Mouse (Mus musculus) skeletal muscle tissue, adult 2 months (tissue): ENCODE measurements around the gene Slc22a2.
"Not testable (repeated sequence)": the region's sequence is repeated elsewhere in the genome, so short reads cannot be mapped to it uniquely, and the experiment has no call there.

Source experiments
- DNase-seq: peaks from one replicate; pipeline ENCODE4 v3.0.0-alpha.2; 2012; ENCODE audit warnings: low read depth, low spot score

Gene Slc22a2

GRCm38 (mm10) chr17:12583991-12584390, at the start of gene Slc22a2:
Gene Slc22a2 (plus strand): TSS chr17:12584132.
- DNase-seq, result no peak

DNA sequence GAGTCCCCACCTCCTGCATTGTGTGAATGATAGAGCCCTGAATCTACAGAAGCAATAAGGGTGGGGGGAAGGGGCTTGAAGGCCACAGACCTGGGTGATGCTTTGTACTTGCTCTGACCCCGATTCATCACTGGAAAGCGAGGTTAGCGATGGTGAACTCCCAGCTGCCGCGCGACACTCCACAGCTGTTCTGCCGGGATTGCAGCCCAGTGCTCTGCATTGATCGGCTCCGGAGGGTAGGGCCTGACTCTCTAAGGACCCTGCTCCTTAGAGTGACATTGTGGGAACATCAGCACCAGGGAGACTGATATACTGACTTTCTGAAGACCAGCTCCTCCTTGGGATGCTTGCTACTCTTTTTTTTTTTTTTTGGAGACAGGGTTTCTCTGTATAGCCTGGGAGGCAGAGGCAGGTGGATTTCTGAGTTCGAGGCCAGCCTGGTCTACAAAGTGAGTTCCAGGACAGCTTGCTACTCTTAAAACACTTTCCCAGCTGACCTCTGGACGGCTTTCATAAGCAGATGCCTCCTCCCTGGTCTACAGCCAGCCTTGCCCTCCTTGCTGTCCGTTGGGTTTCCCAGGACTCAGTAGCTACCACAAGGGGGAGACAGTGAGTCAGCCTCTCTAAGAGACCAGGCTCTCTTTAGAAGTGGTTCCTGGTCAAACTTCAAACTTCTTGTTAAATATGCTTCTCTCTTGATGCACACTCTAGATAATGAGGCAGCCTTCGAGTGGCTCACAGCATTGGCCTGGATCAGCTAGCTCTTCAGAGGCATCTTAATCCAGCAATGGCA, 49.4 kb upstream of the Slc22a2 start:
- peak; percentile 75 for DNase-seq

GRCm38 (mm10) chr17:12562215-12562614, 21.7 kb upstream of the Slc22a2 start:
- DNase-seq, result no peak

DNA sequence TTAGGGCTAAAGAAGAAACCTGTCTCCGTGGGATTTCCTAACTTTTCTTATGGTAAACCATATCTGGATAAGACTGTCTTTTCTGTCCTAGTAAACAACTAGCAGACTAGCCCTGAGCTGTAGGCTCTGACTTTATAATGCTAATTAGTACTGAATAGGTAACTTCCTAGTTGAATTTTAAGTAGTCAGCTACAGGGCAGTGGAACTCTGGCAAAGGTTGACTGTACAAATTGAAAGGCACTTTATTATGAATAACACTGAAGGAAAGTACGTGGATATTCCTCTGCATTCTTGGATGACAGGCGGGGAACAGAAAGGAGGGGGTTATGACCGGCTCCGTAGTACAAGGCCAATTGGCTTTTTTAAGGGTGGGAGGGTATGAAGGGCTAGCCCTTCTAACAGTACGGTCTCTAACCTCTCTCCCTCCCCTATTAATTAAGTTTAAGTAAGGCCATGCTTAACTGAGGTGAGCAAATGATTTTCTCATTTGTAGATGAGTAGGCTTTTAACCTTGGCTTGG, 19.4 kb upstream of the Slc22a2 start:
- DNase-seq, result not testable (repeated sequence)

- no peak for DNase-seq
Measured at GRCm38 (mm10) chr17:12565443-12565842, 18.5 kb upstream of the Slc22a2 start.

DNA sequence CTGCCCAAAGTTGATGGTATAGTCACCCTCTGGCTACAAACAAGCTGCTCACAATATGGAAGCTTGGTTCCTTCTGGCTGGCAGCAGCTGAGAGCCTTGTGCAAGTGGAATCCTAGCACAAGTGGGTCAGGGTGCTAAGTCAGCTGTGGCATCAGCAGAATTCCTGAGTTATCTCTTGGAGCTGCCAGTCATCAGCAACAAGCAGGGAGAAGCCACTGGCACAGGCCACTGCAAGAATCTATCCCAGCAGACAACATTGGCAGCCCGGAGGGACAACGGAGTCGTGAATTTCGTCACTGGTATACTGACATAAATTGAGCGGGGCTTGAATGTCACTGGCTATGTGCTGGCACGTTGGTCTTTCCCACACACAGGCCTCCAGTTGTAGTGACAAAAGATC, 12.6 kb upstream of the Slc22a2 start:
- DNase-seq, result no peak

- peak; percentile 22 for DNase-seq
Measured at GRCm38 (mm10) chr17:12571924-12572463, 11.9 kb upstream of the Slc22a2 start.

- DNase-seq, result no peak
Measured at GRCm38 (mm10) chr17:12575391-12575790, 8.5 kb upstream of the Slc22a2 start.

- DNase-seq, result no peak
Measured at GRCm38 (mm10) chr17:12577096-12577495, 6.8 kb upstream of the Slc22a2 start.

DNA sequence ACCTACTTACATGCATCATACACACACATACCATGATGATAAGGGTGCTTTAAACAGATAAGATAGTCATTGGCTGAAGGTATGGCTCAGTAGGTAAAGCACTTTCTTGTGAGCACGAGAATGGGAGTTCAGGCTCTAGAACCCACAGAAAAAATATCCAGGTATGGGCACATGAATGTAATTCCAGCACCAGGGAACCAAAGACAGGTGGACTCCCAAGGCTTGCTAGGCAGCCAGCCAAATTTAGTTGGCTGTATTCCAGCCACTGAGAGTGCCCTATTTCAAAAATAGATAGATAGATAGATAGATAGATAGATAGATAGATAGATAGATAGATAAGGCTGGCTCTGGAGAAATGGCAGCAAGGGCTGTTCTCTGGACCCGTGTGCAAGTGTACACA, 1.4 kb downstream of the Slc22a2 start:
- DNase-seq, result no peak

DNA sequence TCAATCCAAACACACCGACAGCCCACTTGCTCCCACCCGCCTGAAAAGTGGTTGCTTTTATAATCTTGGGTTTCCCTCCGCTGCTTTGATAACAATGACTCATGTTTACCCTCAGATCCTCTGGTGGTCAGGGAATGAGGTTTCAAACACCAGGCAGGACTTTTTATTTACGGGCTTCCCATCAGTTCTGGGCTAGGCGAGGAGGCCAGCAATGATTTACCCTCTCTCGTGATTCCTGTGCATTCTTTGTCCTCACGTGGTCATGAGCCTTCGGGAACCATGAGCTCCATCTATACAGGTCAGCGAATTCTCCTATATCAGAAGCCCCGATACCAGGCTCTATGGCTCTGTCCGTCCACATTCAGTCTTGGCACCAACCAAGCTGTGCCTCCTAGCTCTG, 3.0 kb downstream of the Slc22a2 start:
- DNase-seq, result no peak

GRCm38 (mm10) chr17:12588801-12589247, 4.9 kb downstream of the Slc22a2 start:
- DNase-seq, result no peak

- no peak for DNase-seq
Measured at GRCm38 (mm10) chr17:12590911-12591625, 7.1 kb downstream of the Slc22a2 start.

DNA sequence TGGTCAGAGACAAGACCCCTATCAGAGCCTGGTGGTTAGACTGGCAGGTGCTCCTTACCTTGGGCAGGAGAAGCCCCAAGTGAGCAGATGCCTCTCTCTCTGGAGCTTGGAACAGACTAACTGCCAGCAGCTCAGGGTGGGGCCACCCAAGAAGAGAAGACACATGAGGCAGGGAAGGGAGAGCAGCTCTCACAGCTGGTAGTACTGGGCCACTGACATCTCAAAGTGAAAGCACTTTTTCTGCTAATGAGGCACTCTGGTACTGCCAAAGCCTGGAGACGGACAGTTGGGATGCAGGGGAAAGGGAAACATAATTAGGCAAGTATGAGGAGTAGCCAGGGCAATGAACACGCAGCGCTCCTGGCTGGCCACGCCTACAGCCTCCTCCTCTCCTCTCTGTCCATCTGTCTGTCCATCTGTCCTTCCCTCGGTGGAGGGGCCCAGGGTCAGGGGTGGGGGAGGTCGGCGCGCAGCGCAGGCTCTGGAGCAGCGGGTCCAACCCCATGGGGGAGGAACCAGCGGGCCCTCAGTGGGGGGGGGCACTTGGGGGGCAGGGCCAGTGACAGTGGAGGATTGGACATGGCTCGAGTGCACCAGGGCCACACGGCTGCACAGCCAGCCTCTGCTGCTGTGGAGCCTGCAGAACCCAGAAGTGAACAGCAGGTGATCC, 12.0 kb downstream of the Slc22a2 start:
- no peak for DNase-seq

DNA sequence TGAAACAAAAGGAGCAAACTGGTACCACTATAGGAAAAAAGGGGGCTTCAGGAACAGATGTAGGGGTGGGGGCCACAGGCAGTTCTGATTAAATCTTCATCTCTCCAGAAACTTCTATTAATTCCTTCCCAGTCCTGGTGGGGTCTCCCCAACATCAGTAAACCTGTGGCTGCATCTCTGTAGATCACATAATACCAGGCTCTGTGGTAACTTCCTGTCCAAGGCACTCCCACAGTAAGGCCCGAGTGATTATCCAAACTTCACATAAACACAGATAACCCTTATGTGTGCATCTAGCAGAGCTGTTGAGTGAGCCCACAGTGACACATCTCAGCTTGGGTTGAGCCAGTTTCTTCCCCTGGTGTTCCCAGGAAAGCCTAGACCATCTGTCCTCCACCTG, 22.7 kb downstream of the Slc22a2 start:
- DNase-seq, result no peak

DNA sequence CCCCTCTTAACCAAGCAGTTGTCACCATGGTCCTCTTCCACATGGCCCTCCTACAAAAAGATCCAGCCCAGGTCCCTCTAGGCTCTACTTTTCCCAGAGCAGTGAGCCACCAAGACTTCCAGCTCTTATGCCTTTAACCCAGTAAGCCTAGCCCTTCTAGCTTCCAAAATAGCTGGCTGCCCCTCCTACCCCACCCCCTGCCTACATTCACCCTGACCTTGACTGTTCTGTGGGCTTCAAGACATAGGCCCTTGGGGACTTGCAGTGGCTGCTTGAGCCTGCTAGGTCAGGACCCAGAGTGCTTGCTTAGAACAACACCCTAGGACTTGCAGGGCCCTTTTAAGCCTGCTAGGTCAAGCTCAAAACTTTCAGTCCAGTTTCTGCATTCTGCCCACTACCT, 23.3 kb downstream of the Slc22a2 start:
- no peak for DNase-seq

DNA sequence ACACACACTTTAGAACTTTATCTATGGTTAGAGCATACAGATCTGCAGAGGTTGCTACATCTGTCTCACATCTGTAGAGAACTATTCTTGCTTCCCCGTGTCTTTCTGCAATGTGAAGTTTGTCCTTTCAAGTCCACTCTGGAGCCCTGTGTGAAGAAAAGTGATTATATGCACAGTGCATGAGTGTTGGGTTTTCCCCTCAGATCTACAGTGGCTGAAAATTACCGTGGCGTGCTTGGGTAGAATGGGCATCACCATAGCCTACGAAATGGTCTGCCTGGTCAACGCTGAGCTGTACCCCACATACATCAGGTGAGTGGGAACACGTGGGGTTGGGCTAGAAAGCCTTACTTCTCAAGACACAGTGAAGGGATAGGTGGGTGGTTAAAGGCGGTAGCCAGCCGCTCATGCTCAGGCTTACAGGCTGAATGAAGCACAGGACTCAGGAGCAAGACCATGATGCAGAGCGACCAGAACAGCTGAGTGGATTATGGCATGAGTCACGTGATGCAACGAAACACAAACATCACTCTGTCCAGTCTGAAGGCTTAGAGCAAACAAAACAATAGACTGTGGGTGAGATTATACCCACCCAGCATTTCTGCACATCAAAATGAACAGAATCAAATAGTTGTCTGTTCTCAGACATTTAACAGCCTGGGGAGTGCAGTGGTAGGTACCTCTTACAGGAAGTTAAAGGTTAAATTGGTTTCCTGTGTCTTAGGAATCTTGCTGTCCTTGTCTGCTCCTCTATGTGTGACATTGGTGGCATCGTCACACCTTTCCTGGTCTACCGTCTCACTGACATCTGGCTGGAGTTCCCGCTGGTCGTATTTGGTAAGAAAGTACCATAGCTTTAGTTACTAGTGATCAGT, 30.8 kb downstream of the Slc22a2 start:
- DNase-seq, result no peak

- DNase-seq, result no peak
Measured at GRCm38 (mm10) chr17:12615429-12615828, 31.5 kb downstream of the Slc22a2 start.

DNA sequence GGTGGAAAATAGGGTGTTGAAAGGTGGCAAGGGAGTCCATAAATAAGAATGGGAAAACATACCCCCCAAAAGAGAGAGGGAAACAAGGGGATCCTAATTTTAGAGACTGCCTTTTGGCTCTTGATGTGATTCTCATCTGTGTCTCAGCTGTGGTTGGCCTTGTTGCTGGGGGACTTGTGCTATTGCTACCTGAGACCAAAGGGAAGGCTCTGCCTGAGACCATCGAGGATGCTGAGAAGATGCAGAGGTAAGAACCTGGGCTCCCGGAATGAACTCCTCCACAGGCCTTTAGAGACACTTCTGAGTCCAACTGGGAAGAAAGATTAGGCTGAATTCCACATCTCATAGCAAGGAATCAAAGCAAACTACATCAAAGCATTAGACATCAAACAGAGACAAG, 35.7 kb downstream of the Slc22a2 start:
- DNase-seq, result no peak

- no peak for DNase-seq
Measured at GRCm38 (mm10) chr17:12627983-12628382, 44.1 kb downstream of the Slc22a2 start.
